Mouse (Mus musculus) MEL (cell line): ENCODE measurements around the gene Tprn. TPM values are rescaled to one million over a fixed set of nuclear protein-coding genes. Genes with fewer than 3 reads are reported as not detected.

Experiments used
- DNase-seq: peaks from one replicate; pipeline ENCODE4 v3.0.0; 2011; ENCODE audit warnings: low read depth, low spot score
- H3K27ac ChIP-seq: 2 replicates; pipeline ENCODE4 v1.5.1; 2012; ENCODE audit warnings: low read depth, mild to moderate bottlenecking, control low read depth, low read length, moderate library complexity; ENCODE audit not compliant: control insufficient read depth
- H3K27me3 ChIP-seq, 2 experiments: fragments of 150-350 bp in 1 of 2; sonication (generic) in 1 of 2; 2 replicates each; pipeline ENCODE4 v1.6.1; 2012; ENCODE audit warnings: low read length in 2 of 2, mild to moderate bottlenecking in 2 of 2, improper control_type of control experiment in 1 of 2, moderate library complexity in 1 of 2; ENCODE audit not compliant: insufficient read depth in 2 of 2, control insufficient read depth in 1 of 2
- H3K36me3 ChIP-seq, 2 experiments: 2 replicates each; pipeline ENCODE4 v1.6.1; 2012 to 2014; ENCODE audit warnings: low read length in 2 of 2, improper control_type of control experiment in 1 of 2, inconsistent platforms in 1 of 2, mild to moderate bottlenecking in 1 of 2; ENCODE audit not compliant: insufficient read depth in 2 of 2, control insufficient read depth in 1 of 2
- H3K4me1 ChIP-seq, 2 experiments: fragments of 150-350 bp in 1 of 2; sonication (generic) in 1 of 2; 2 replicates each; pipeline ENCODE4 v1.6.1; 2012; ENCODE audit warnings: low read length in 2 of 2, improper control_type of control experiment in 1 of 2, mild to moderate bottlenecking in 1 of 2; ENCODE audit not compliant: insufficient read depth in 2 of 2, control insufficient read depth in 1 of 2
- H3K4me3 ChIP-seq, 2 experiments: fragments of 150-350 bp in 1 of 2; sonication (generic) in 1 of 2; 2 replicates each; pipeline ENCODE4 v1.5.1; 2012; ENCODE audit warnings: low read depth in 2 of 2, low read length in 2 of 2, mild to moderate bottlenecking in 2 of 2, moderate library complexity in 2 of 2, control low read depth in 1 of 2, improper control_type of control experiment in 1 of 2; ENCODE audit not compliant: control insufficient read depth in 1 of 2, insufficient read depth in 1 of 2
- H3K79me2 ChIP-seq: 2 replicates; pipeline ENCODE4 v1.6.1; 2012; ENCODE audit warnings: mild to moderate bottlenecking, low read length, moderate library complexity; ENCODE audit not compliant: control insufficient read depth, poor library complexity, insufficient read depth
- H3K9ac ChIP-seq: 2 replicates; pipeline ENCODE4 v1.6.1; 2012; ENCODE audit warnings: low read depth, mild to moderate bottlenecking, control low read depth, low read length, moderate library complexity; ENCODE audit not compliant: control insufficient read depth, poor library complexity, severe bottlenecking
- H3K9me3 ChIP-seq: fragments of 150-350 bp; sonication (generic); replicated peaks from 2 replicates; pipeline ENCODE4 v1.6.1; 2012; ENCODE audit warnings: mild to moderate bottlenecking, low read length, improper control_type of control experiment, moderate library complexity; ENCODE audit not compliant: insufficient read depth
- CHD1 ChIP-seq: IDR thresholded peaks from 2 replicates; pipeline ENCODE4 v1.6.1; 2012; ENCODE audit warnings: low read depth, mild to moderate bottlenecking, inconsistent platforms, low read length, improper control_type of control experiment
- CHD2 ChIP-seq: IDR thresholded peaks from 2 replicates; pipeline ENCODE4 v1.6.1; 2011; ENCODE audit warnings: low read length, improper control_type of control experiment
- CTCF ChIP-seq, 3 experiments: IDR thresholded peaks in 2 of 3; conservative IDR thresholded peaks in 1 of 3; 2 replicates each; pipeline ENCODE4 v1.5.1; 2011 to 2012; ENCODE audit warnings: low read length in 3 of 3, low read depth in 2 of 3, mild to moderate bottlenecking in 2 of 3, improper control_type of control experiment in 1 of 3, inconsistent platforms in 1 of 3, mixed read lengths in 1 of 3, moderate library complexity in 1 of 3; ENCODE audit not compliant: control insufficient read depth in 1 of 3, insufficient read depth in 1 of 3, poor library complexity in 1 of 3, severe bottlenecking in 1 of 3
- E2F4 ChIP-seq: IDR thresholded peaks from 2 replicates; pipeline ENCODE4 v1.6.1; 2011; ENCODE audit warnings: low read depth, low read length, improper control_type of control experiment, borderline replicate concordance
- ELF1 ChIP-seq: IDR thresholded peaks from 2 replicates; pipeline ENCODE4 v1.6.1; 2014; ENCODE audit warnings: low read depth, mild to moderate bottlenecking, inconsistent platforms, low read length, improper control_type of control experiment, moderate library complexity
- EP300 ChIP-seq, 2 experiments: IDR thresholded peaks; 2 replicates each; pipeline ENCODE4 v1.6.1; 2011; ENCODE audit warnings: improper control_type of control experiment in 2 of 2, low read length in 2 of 2, low read depth in 1 of 2, mild to moderate bottlenecking in 1 of 2
- GABPA ChIP-seq: IDR thresholded peaks from 2 replicates; pipeline ENCODE4 v1.6.1; 2012; ENCODE audit warnings: low read depth, mild to moderate bottlenecking, inconsistent platforms, low read length, improper control_type of control experiment, moderate library complexity
- JUND ChIP-seq: IDR thresholded peaks from 2 replicates; pipeline ENCODE4 v1.6.1; 2011; ENCODE audit warnings: low read depth, mild to moderate bottlenecking, improper control_type of control experiment, low read length
- KAT2A ChIP-seq: conservative IDR thresholded peaks from 2 replicates; pipeline ENCODE4 v1.6.1; 2012; ENCODE audit warnings: low read depth, low read length, improper control_type of control experiment, inconsistent platforms
- MAFK ChIP-seq: IDR thresholded peaks from 2 replicates; pipeline ENCODE4 v1.6.1; 2011; ENCODE audit warnings: low read depth, mild to moderate bottlenecking, low read length, improper control_type of control experiment, borderline replicate concordance
- MAX ChIP-seq: IDR thresholded peaks from 2 replicates; pipeline ENCODE4 v1.6.1; 2011; ENCODE audit warnings: low read length, improper control_type of control experiment
- MAZ ChIP-seq: IDR thresholded peaks from 2 replicates; pipeline ENCODE4 v1.6.1; 2012; ENCODE audit warnings: low read depth, mild to moderate bottlenecking, inconsistent platforms, low read length, improper control_type of control experiment
- MYB ChIP-seq: IDR thresholded peaks from 2 replicates; pipeline ENCODE4 v1.6.1; 2011; ENCODE audit warnings: mild to moderate bottlenecking, low read depth, low read length, improper control_type of control experiment
- MYC ChIP-seq: IDR thresholded peaks from 2 replicates; pipeline ENCODE4 v1.6.1; 2011; ENCODE audit warnings: low read depth, mild to moderate bottlenecking, low read length, improper control_type of control experiment, moderate library complexity
- NELFE ChIP-seq: IDR thresholded peaks from 2 replicates; pipeline ENCODE4 v1.6.1; 2011; ENCODE audit warnings: low read depth, low read length, improper control_type of control experiment
- NRF1 ChIP-seq: IDR thresholded peaks from 2 replicates; pipeline ENCODE4 v1.6.1; 2014; ENCODE audit warnings: low read depth, mild to moderate bottlenecking, inconsistent platforms, low read length, improper control_type of control experiment, moderate library complexity; ENCODE audit not compliant: poor library complexity, insufficient read depth, severe bottlenecking
- POLR2A ChIP-seq, 2 experiments: IDR thresholded peaks; 2 replicates each; pipeline ENCODE4 v1.6.1; 2011 to 2012; ENCODE audit warnings: low read length in 2 of 2, mild to moderate bottlenecking in 2 of 2, control low read depth in 1 of 2, improper control_type of control experiment in 1 of 2, low read depth in 1 of 2, moderate library complexity in 1 of 2; ENCODE audit not compliant: control insufficient read depth in 1 of 2, insufficient read depth in 1 of 2, poor library complexity in 1 of 2
- POLR2AphosphoS5 ChIP-seq: IDR thresholded peaks from 2 replicates; pipeline ENCODE4 v1.6.1; 2012; ENCODE audit warnings: low read depth, borderline replicate concordance, mild to moderate bottlenecking, inconsistent platforms, low read length, moderate library complexity, mixed read lengths
- RAD21 ChIP-seq: IDR thresholded peaks from 2 replicates; pipeline ENCODE4 v1.6.1; 2011; ENCODE audit warnings: mild to moderate bottlenecking, low read depth, low read length, improper control_type of control experiment
- SMC3 ChIP-seq: IDR thresholded peaks from 2 replicates; pipeline ENCODE4 v1.6.1; 2011; ENCODE audit warnings: low read depth, low read length, improper control_type of control experiment
- TAL1 ChIP-seq: IDR thresholded peaks from 2 replicates; pipeline ENCODE4 v1.6.1; 2012; ENCODE audit warnings: mild to moderate bottlenecking, inconsistent platforms, low read length, moderate library complexity, mixed read lengths
- TCF12 ChIP-seq: IDR thresholded peaks from 2 replicates; pipeline ENCODE4 v1.6.1; 2014; ENCODE audit warnings: low read depth, mild to moderate bottlenecking, inconsistent platforms, low read length, improper control_type of control experiment, moderate library complexity
- UBTF ChIP-seq: IDR thresholded peaks from 2 replicates; pipeline ENCODE4 v1.6.1; 2012; ENCODE audit warnings: low read depth, mild to moderate bottlenecking, inconsistent platforms, low read length, improper control_type of control experiment, moderate library complexity, borderline replicate concordance; ENCODE audit not compliant: insufficient read depth
- USF1 ChIP-seq: IDR thresholded peaks from 2 replicates; pipeline ENCODE4 v1.6.1; 2014; ENCODE audit warnings: low read depth, mild to moderate bottlenecking, inconsistent platforms, low read length, improper control_type of control experiment, moderate library complexity
- USF2 ChIP-seq, 2 experiments: IDR thresholded peaks; 2 replicates each; pipeline ENCODE4 v1.6.1; 2011 to 2012; ENCODE audit warnings: improper control_type of control experiment in 2 of 2, low read length in 2 of 2, borderline replicate concordance in 1 of 2, inconsistent platforms in 1 of 2, low read depth in 1 of 2, mild to moderate bottlenecking in 1 of 2; ENCODE audit not compliant: insufficient read depth in 1 of 2
- ZKSCAN1 ChIP-seq: IDR thresholded peaks from 2 replicates; pipeline ENCODE4 v1.6.1; 2012; ENCODE audit warnings: low read depth, mild to moderate bottlenecking, inconsistent platforms, low read length, improper control_type of control experiment, moderate library complexity
- ZMIZ1 ChIP-seq: IDR thresholded peaks from 2 replicates; pipeline ENCODE4 v1.6.1; 2012; ENCODE audit warnings: low read depth, mild to moderate bottlenecking, inconsistent platforms, low read length, improper control_type of control experiment, moderate library complexity
- ZNF384 ChIP-seq: IDR thresholded peaks from 2 replicates; pipeline ENCODE4 v1.6.1; 2012; ENCODE audit warnings: low read depth, mild to moderate bottlenecking, inconsistent platforms, low read length, improper control_type of control experiment
- polyA plus RNA-seq, 2 experiments: library from polyadenylated mRNA; stranded (reverse) in 1 of 2; unstranded in 1 of 2; fragments of >175 nt in 1 of 2; fragments of >200 nt in 1 of 2; gene quantifications; 2 replicates each; pipeline versions ENCODE4 v1.2.1 to v1.2.4; 2012; ENCODE audit warnings: low replicate concordance in 2 of 2, low read depth in 1 of 2; ENCODE audit not compliant: insufficient read length in 2 of 2, insufficient read depth in 1 of 2, missing spikeins in 1 of 2
- total RNA-seq: library from RNA; depleted of rRNA; stranded (reverse); fragments of 300-350 nt; gene quantifications from 2 replicates; pipeline ENCODE4 v1.2.3, GENCODE M21; 2012

Gene Tprn
- total and polyA plus RNA-seq, 3 experiments: 32.9 to 50.8 TPM; not detected in 1

GRCm38 (mm10) chr2:25264851-25265250 lies 2.4 kb downstream of the Tprn start:
- H3K79me2 ChIP-seq: peaks cover 55% of the 10 kb centered on the region
- H3K9ac ChIP-seq: peak overlapping the region; percentile 93
- no peaks in the 10 kb centered on the region for H3K9me3 ChIP-seq
- peaks cover 10 to 52% of the 10 kb centered on the region in 2 experiments for H3K4me1 ChIP-seq
- no peaks in the 10 kb centered on the region for H3K27me3 ChIP-seq
- H3K27ac ChIP-seq: 0 out of 2 replicates have a peak overlapping the region, but pooled peaks have one; percentile 13
- peak overlapping the region; percentile 90 to 95 for H3K4me3 ChIP-seq
- DNase-seq: no peak
- no peak for TF ChIP-seq POLR2AphosphoS5
- no peak for TF ChIP-seq JUND
- no peak for TF ChIP-seq MAX
- TF ChIP-seq TAL1: no peak
- TF ChIP-seq CTCF (IDR thresholded peaks at IDR 0.05 in 2 of 3, conservative IDR thresholded peaks at IDR 0.05 in 1 of 3; ENCODE audit: control insufficient read depth in 1 of 3, insufficient read depth in 1 of 3, low read depth in 2 of 3, low read length in 3 of 3, poor library complexity in 1 of 3, severe bottlenecking in 1 of 3): no peak
- TF ChIP-seq EP300 (IDR thresholded peaks at IDR 0.05; ENCODE audit: low read depth in 1 of 2, low read length in 2 of 2): no peak
- no peak for TF ChIP-seq USF1
- TF ChIP-seq POLR2A (IDR thresholded peaks at IDR 0.05; ENCODE audit: control insufficient read depth in 1 of 2, insufficient read depth in 1 of 2, low read depth in 1 of 2, low read length in 2 of 2, poor library complexity in 1 of 2): no peak
- TF ChIP-seq TCF12: no peak
- TF ChIP-seq CHD2: no peak
- no peak for TF ChIP-seq GABPA
- H3K36me3 ChIP-seq: peaks cover 0 to 36% of the 10 kb centered on the region in 2 experiments; a peak in 2 of 4 replicates

- Histone ChIP-seq H3K27me3 (no peaks in the 10 kb centered on the region), H3K9me3 (no peaks in the 10 kb centered on the region), H3K4me3 (peak overlapping the region; percentile 90 to 95), H3K9ac (peak overlapping the region; percentile 93), H3K27ac (peak overlapping the region; percentile 70), H3K36me3 (peaks cover 0 to 43% of the 10 kb centered on the region in 2 experiments; a peak in 3 of 4 replicates), H3K79me2 (peaks cover 59% of the 10 kb centered on the region), H3K4me1 (peaks cover 10 to 53% of the 10 kb centered on the region in 2 experiments)
- DNase-seq: peak; percentile 90
- TF ChIP-seq MYB (no peak), E2F4 (no peak), CHD1 (no peak), POLR2AphosphoS5 (no peak), EP300 (IDR thresholded peaks at IDR 0.05; ENCODE audit: low read depth in 1 of 2, low read length in 2 of 2) (peak; percentile 23 to 35; a peak in 2 of 4 replicates), ZNF384 (no peak), GABPA (no peak), CHD2 (no peak; the same call in 1 of the 2 replicates), TAL1 (no peak), MAZ (peak; percentile 73; the same call in 1 of the 2 replicates), NRF1 (no peak), UBTF (no peak), POLR2A (IDR thresholded peaks at IDR 0.05; ENCODE audit: control insufficient read depth in 1 of 2, insufficient read depth in 1 of 2, low read depth in 1 of 2, low read length in 2 of 2, poor library complexity in 1 of 2) (peak in 1 of 2 experiments; percentile 73; a peak in 2 of 4 replicates), TCF12 (peak; percentile 70), USF2 (IDR thresholded peaks at IDR 0.05; ENCODE audit: borderline replicate concordance in 1 of 2, insufficient read depth in 1 of 2, low read depth in 1 of 2, low read length in 2 of 2) (no peak), ZKSCAN1 (no peak), ZMIZ1 (no peak), NELFE (peak; percentile 58), MAFK (no peak), SMC3 (no peak), ELF1 (peak; percentile 83), MYC (peak; percentile 83), RAD21 (no peak), KAT2A (no peak)
These were observed 3.7 kb downstream of the Tprn start for GRCm38 (mm10) chr2:25265897-25266656.
